Mouse (Mus musculus) ES-E14 (cell line): ENCODE results near the gene Slc48a1.

Experiments
- CHD2 ChIP-seq: IDR thresholded peaks from 2 replicates; pipeline ENCODE4 v1.6.1; 2014; ENCODE audit warnings: mild to moderate bottlenecking, low read depth, low read length, inconsistent platforms
- HCFC1 ChIP-seq: IDR thresholded peaks from 2 replicates; pipeline ENCODE4 v1.6.1; 2012; ENCODE audit warnings: low read length, inconsistent platforms, borderline replicate concordance; ENCODE audit not compliant: insufficient read depth
- MAFK ChIP-seq: IDR thresholded peaks from 2 replicates; pipeline ENCODE4 v1.6.1; 2014; ENCODE audit warnings: mild to moderate bottlenecking, low read depth, low read length, inconsistent platforms; ENCODE audit not compliant: insufficient read depth
- ZC3H11A ChIP-seq: IDR thresholded peaks from 2 replicates; pipeline ENCODE4 v1.6.1; 2012; ENCODE audit warnings: low read depth, mild to moderate bottlenecking, inconsistent platforms, low read length, borderline replicate concordance
- ZNF384 ChIP-seq: IDR thresholded peaks from 2 replicates; pipeline ENCODE4 v1.6.1; 2012; ENCODE audit warnings: low read depth, low read length, inconsistent platforms

GRCm38 (mm10) chr15:97825071-97825940 is 47.0 kb downstream of the Slc48a1 start:
- TF ChIP-seq MAFK: no peak
- no peak for TF ChIP-seq ZNF384
- no peak for TF ChIP-seq CHD2
- no peak for TF ChIP-seq ZC3H11A
- no peak for TF ChIP-seq HCFC1
